Mouse (Mus musculus) spleen, postnatal 14 days (tissue): ENCODE measurements at regions not wholly inside any gene's neighbourhood (a gene's known extent, or its start where the extent isn't known, plus 50 kb on each side); places are given as distances from the start of the nearest gene placed in this dataset.
A peak's percentile ranks its signal among the peaks of the same experiment; 100 is the strongest.
"Not testable (repeated sequence)": the region's sequence is repeated elsewhere in the genome, so short reads cannot be mapped to it uniquely, and the experiment has no call there.

Source experiments
- DNase-seq, 2 experiments: peaks; one replicate each; pipeline ENCODE4 v3.0.0; 2021 to 2022; ENCODE audit warnings: low spot score in 2 of 2

DNA sequence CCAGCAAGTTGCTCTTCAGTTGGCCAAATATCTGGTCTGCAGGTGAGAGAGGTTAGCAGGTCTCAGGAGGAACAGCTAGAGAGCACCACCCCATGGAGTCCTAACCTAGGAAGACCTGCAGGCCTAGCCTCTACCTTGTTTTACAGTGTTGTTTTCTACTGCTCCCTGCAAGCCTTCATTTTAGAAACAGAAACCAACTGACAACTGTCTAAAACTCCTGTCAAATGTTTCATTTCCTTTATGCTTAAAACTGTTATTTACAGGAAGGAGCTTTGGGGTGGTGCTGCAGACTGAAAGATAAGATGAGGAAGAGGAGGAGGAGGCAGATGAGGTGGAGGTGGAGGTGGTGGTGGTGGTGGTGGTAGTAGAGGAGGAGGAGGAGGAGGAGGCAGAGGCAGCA is 96.6 kb upstream of the Selenop start:
- DNase-seq, result no peak

DNA sequence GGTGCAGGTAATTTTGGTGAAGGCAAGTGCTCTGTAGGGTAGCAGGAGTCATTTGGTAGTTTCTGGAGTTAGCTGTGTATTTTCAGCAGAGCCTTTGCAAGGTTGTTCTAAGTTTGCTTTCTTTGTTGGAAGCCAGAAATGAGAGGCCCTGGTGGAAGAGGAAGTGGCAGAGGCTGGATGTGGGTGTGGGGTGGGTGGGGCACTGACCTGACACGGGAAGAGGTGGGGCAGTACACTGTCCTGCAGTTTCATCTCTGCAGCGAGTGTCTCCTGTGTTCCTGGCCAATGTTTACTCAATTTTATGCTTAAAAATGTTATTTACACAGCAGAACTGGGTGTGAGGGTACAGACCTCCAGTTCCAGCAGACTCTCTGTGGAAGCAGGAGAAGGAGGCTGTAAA is 94.3 kb upstream of the Selenop start:
- no peak for DNase-seq

DNA sequence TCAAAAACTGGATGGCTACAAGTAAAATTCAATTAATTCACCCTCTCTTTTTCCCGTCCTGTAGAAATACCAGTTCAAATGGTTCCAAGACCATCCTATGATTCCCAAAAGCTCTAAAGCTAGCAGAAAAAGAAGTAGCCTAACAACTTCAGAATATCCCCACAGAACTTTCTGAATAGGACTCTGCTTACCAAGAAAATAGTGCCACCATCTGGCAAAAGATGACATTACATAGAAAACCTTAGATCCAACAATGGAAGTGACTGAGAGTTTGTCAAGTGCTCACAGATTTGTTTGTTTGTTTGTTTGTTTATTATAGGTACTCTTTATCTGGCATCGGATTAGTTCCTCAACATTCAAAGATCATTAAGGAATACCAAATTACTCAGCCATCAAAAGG is 93.5 kb upstream of the Selenop start:
- no peak for DNase-seq

DNA sequence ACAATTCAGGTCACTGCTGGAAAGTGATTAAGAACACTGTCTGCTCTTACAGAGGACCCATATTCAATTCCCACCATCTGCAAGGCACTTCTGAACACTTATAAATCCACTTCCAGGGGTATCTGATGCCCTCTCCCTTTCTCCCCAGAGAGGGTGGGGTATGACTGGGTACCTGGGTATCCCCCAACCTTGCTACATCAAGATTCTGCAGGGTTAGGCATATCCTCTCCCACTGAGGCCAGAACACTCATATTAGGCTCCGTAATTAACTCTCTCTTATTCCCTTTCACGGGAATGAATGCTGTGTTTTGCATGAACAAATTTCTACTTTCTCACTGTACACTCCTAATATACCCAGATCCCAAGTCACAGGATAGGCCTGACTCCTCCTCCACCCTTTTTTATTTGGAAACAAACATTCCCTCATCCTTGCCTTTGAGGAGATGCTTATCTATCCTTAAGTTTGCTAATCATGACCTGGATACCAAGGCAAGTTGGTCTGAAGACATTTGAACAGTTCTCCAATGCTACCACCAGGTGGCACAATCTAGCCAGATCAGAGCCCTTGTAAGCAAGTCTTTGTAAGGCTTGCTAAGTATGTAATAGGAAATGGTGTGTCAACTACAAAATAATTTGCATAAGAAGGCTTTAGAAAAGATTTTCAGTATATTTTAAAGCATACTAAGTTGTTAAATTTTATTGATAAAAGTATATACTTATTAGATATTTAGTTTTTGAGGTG is 66.3 kb upstream of the Selenop start:
- DNase-seq, result peak in 1 of 2 experiments; percentile 18

DNA sequence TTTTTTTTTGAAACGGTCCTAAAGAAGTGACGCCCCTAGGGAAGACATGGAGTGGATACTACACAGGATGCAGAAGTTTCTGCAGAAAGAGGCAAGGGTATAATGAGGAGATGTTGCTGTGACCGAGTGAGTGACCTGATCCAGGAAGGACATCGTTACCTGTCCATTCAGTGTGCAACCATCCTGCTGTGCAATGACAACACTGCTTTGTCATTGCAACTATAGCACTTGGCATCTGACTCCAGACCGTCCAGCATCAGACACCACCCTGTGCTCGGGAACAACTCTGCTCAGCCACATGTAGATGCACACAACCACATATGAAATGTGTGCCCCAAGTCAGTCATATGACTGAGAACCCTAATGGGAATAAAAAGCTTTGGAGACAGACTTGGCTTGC is 62.8 kb upstream of the Selenop start:
- no peak for DNase-seq

GRCm38 (mm10) chr15:3206076-3206475 is 62.3 kb upstream of the Selenop start:
- DNase-seq, result not testable (repeated sequence)

DNA sequence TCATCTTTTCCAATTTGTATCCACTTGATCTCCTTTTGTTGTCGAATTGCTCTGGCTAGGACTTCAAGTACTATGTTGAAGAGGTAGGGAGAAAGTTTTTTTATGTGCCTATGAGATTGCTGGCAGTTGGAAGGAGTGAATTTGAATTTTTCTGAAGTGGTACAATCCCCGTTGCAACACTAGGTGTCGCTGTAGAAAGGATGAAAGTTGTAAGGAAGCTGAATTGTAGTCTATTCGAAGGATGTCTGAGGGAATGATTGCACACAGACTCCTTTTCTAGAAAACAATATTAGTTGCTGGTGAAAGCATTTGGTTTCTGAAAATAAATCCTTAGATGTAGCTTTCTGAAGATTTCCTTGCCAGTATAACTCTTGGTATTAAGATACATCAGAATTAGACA is 54.6 kb upstream of the Selenop start:
- peak in 1 of 2 experiments; percentile 8 for DNase-seq

GRCm38 (mm10) chr15:3215201-3215600 is 53.1 kb upstream of the Selenop start:
- DNase-seq, result no peak
